Mouse (Mus musculus): Measurements from ENCODE around the gene A630095N17Rik.

GRCm38 (mm10) chr1:75254625-75255013, 22.7 kb upstream of the A630095N17Rik start:
- TF ChIP-seq CTCF (IDR thresholded peaks at IDR 0.05; ENCODE audit: borderline replicate concordance, insufficient read depth, low read length): no peak
- TF ChIP-seq POLR2A (IDR thresholded peaks at IDR 0.05; ENCODE audit: low read depth, low read length): no peak

Data from embryonic fibroblast, embryonic 13.5 days (primary cell).